Mouse (Mus musculus) neural tube, embryonic 15.5 days (tissue): ENCODE data around the gene Tubb5. TPM values are rescaled to one million over a fixed set of nuclear protein-coding genes. Genes with fewer than 3 reads are reported as not detected.

Experiments used
- ATAC-seq: fragments of 200-750 bp; cut with Nextera tagmentation; 2 replicates; pipeline ENCODE4 v1.8.0; 2017; ENCODE audit warnings: mild to moderate bottlenecking, moderate TSS enrichment, moderate library complexity; ENCODE audit not compliant: low FRiP score
- H3K27ac ChIP-seq: fragments of 300-500 bp; sonication (generic); replicated peaks from 2 replicates; pipeline ENCODE4 v1.5.1; 2015; ENCODE audit warnings: mild to moderate bottlenecking, inconsistent platforms
- H3K27me3 ChIP-seq: fragments of 300-500 bp; sonication (generic); replicated peaks from 2 replicates; pipeline ENCODE4 v1.6.1; 2015; ENCODE audit warnings: inconsistent platforms
- H3K36me3 ChIP-seq: fragments of 300-500 bp; sonication (generic); 2 replicates; pipeline ENCODE4 v1.6.1; 2015; ENCODE audit warnings: inconsistent platforms
- H3K4me1 ChIP-seq: fragments of 300-500 bp; sonication (generic); 2 replicates; pipeline ENCODE4 v1.6.1; 2015; ENCODE audit warnings: inconsistent platforms
- H3K4me2 ChIP-seq: fragments of 300-500 bp; sonication (generic); 2 replicates; pipeline ENCODE4 v1.6.1; 2015; ENCODE audit warnings: inconsistent platforms, mild to moderate bottlenecking, moderate library complexity
- H3K4me3 ChIP-seq: fragments of 300-500 bp; sonication (generic); replicated peaks from 2 replicates; pipeline ENCODE4 v1.5.1; 2015; ENCODE audit warnings: mild to moderate bottlenecking, inconsistent platforms
- H3K9ac ChIP-seq: fragments of 300-500 bp; sonication (generic); replicated peaks from 2 replicates; pipeline ENCODE4 v1.6.1; 2015; ENCODE audit warnings: mild to moderate bottlenecking, inconsistent platforms
- H3K9me3 ChIP-seq: fragments of 300-500 bp; sonication (generic); replicated peaks from 2 replicates; pipeline ENCODE4 v1.6.1; 2016; ENCODE audit warnings: inconsistent platforms
- WGBS: fragments of 180-500 bp; shearing (Covaris S2); methylation state at CpG from one replicate; pipeline ENCODE4 v1.1.7; 2015; ENCODE audit warnings: mixed read lengths; 5-methylcytosine and 5-hydroxymethylcytosine counted together
- microRNA-seq: library from miRNA; unstranded; fragments of <30 nt; microRNA quantifications from one replicate; pipeline ENCODE4, GENCODE M21; 2017
- polyA plus RNA-seq: library from polyadenylated mRNA; unstranded; fragments of >200 nt; fragmentation: Nextera tagmentation; extraction: Ambion mirVana; gene quantifications from 2 replicates; pipeline ENCODE4 v1.2.1, GENCODE M21; 2015

Gene Tubb5
- polyA plus RNA-seq, 1 experiment from 2014 or later, result 1,471 TPM

- Histone ChIP-seq H3K27me3 (no peaks in the 10 kb centered on the region), H3K9me3 (no peaks in the 10 kb centered on the region), H3K9ac (no peak overlapping the region), H3K4me1 (no peaks in the 10 kb centered on the region), H3K4me3 (no peak overlapping the region), H3K4me2 (no peak overlapping the region), H3K36me3 (no peaks in the 10 kb centered on the region), H3K27ac (no peak overlapping the region)
- no peak for ATAC-seq
Observed at GRCm38 (mm10) chr17:35787493-35787892, 50.6 kb downstream of the Tubb5 start.

GRCm38 (mm10) chr17:35785140-35785539 is 53.0 kb downstream of the Tubb5 start:
- Histone ChIP-seq H3K9ac (no peak overlapping the region), H3K36me3 (no peaks in the 10 kb centered on the region), H3K4me2 (no peak overlapping the region), H3K27ac (no peak overlapping the region), H3K4me1 (no peaks in the 10 kb centered on the region), H3K27me3 (no peaks in the 10 kb centered on the region), H3K4me3 (no peak overlapping the region), H3K9me3 (no peaks in the 10 kb centered on the region)
- WGBS, result 89% methylated on average over 4 of the region's 4 CpGs
- no peak for ATAC-seq

DNA sequence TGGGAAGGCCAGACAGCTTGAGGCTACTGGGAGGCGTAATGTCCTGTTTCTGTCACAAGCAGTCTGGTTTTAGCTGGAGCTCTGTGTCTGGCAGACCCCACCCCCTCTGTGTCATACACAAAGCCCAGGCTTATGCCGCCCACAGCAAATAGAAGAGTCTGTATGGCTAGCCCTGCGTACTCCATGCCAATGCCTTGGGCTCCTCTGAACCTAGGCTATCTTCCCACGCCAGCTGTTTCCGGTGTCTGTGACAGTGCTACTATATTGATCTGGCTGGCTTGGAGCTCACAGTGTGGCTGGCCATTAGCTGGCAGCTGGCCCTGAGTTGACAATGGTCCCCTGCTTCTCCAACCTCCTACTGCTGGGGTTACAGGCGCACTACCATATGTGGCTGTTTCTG is 54.2 kb downstream of the Tubb5 start:
- Histone ChIP-seq H3K4me1 (no peaks in the 10 kb centered on the region), H3K9me3 (no peaks in the 10 kb centered on the region), H3K27ac (no peak overlapping the region), H3K4me3 (no peak overlapping the region), H3K36me3 (no peaks in the 10 kb centered on the region), H3K27me3 (no peaks in the 10 kb centered on the region), H3K4me2 (no peak overlapping the region), H3K9ac (no peak overlapping the region)
- ATAC-seq, result no peak
- WGBS, result 74% methylated on average over 6 of the region's 6 CpGs

Small RNA genes lying within 50 kb of the gene (microRNA-seq; reads per million reads assigned to microRNA genes)
- gene Gm28033, result 0.69 reads per million

Other genes starting within 250 kb of the Tubb5 start
- gene Sfta2, start 236.8 kb downstream of the Tubb5 start, polyA plus RNA-seq, result 0.40 TPM in 1 of 2 replicates, not detected in the other
- gene Gm9573, start 211.7 kb downstream of the Tubb5 start, polyA plus RNA-seq, result not detected in 2 replicates
- 0.22 TPM in 1 of 2 replicates, not detected in the other for gene Mucl3, start 194.6 kb downstream of the Tubb5 start, polyA plus RNA-seq
- gene Vars2, start 170.7 kb downstream of the Tubb5 start, polyA plus RNA-seq, result 12.8 and 17.9 TPM in 2 replicates
- 24.1 and 30.7 TPM in 2 replicates for gene Gtf2h4, start 164.6 kb downstream of the Tubb5 start, polyA plus RNA-seq
- 73.8 and 76.4 TPM in 2 replicates for gene Ddr1, start 133.7 kb downstream of the Tubb5 start, polyA plus RNA-seq
- 14.9 and 15.5 TPM in 2 replicates for gene Ier3, start 16.6 kb downstream of the Tubb5 start, polyA plus RNA-seq
- gene Flot1, start 15.1 kb downstream of the Tubb5 start, polyA plus RNA-seq, result 131 and 141 TPM in 2 replicates
- 7.9 and 9.7 TPM in 2 replicates for gene Mdc1, start 3.2 kb upstream of the Tubb5 start, polyA plus RNA-seq
- 17.6 and 26.7 TPM in 2 replicates for gene Nrm, start 23.0 kb upstream of the Tubb5 start, polyA plus RNA-seq
- 19.3 and 25.1 TPM in 2 replicates for gene Ppp1r18, start 27.3 kb upstream of the Tubb5 start, polyA plus RNA-seq
- 26.8 and 30.5 TPM in 2 replicates for gene Dhx16, start 41.5 kb upstream of the Tubb5 start, polyA plus RNA-seq
- 59.2 and 75.2 TPM in 2 replicates for gene 2310061I04Rik, start 59.1 kb upstream of the Tubb5 start, polyA plus RNA-seq
- gene Atat1, start 71.8 kb upstream of the Tubb5 start, polyA plus RNA-seq, result 259 and 319 TPM in 2 replicates
- 67.1 and 73.6 TPM in 2 replicates for gene Mrps18b, start 78.1 kb upstream of the Tubb5 start, polyA plus RNA-seq
- gene Ppp1r10, start 78.1 kb upstream of the Tubb5 start, polyA plus RNA-seq, result 36.7 and 40.8 TPM in 2 replicates
- gene Abcf1, start 131.5 kb upstream of the Tubb5 start, polyA plus RNA-seq, result 78.4 and 90.3 TPM in 2 replicates
- gene Gnl1, start 141.5 kb upstream of the Tubb5 start, polyA plus RNA-seq, result 67.4 and 73.0 TPM in 2 replicates
- 78.5 and 87.9 TPM in 2 replicates for gene Prr3, start 141.9 kb upstream of the Tubb5 start, polyA plus RNA-seq
- gene H2-T24, start 182.3 kb upstream of the Tubb5 start, polyA plus RNA-seq, result 8.6 and 10.0 TPM in 2 replicates
- gene H2-T23, start 194.5 kb upstream of the Tubb5 start, polyA plus RNA-seq, result 5.3 and 13.9 TPM in 2 replicates
- gene H2-T22, start 204.4 kb upstream of the Tubb5 start, polyA plus RNA-seq, result 7.3 and 12.5 TPM in 2 replicates
- gene Gm6034, start 204.7 kb upstream of the Tubb5 start, polyA plus RNA-seq, result not detected in 2 replicates
- 0.22 TPM in 1 of 2 replicates, not detected in the other for gene Gm11127, start 220.1 kb upstream of the Tubb5 start, polyA plus RNA-seq